14 mouse cellular contexts compared by ENCODE assay signal in the genomic region with DNA sequence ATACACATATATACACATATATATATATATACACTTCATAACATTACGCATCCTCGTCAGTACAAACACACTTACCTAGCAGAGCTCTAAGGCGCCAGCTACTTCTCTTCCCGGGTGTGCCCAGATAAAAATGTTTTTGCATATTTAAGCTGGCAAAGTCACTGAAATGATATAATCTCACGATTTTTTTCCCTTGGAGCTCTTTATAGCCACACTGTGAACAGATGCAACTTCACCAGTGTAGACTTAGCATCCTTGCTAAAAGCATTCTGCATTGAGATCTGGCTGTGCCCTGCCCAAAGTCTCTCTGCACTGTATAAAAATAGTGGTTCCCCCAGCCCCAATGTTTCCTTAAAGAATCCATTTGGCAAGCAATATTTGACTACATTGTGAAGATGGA.
"Had no signal": no experiment of that assay in that cellular context is flagged by ENCODE, and none has a peak within 500 bp of the region (broad histone marks: within the 10 kb centered on the region; RNA-seq: fewer than 3 reads in every experiment).

No protein-coding gene starts in this region.

- H3K36me3 ChIP-seq: limb, embryonic 10.5 days; liver, embryonic 15.5 days; midbrain, embryonic 13.5 days had no signal

- DNase-seq: kidney, adult 11 months; kidney, adult 9 months; kidney, postnatal 36 days; layer of hippocampus, postnatal 36 days; lung, adult 2 months; lung, postnatal 36 days; thymus, postnatal 4 days had no signal

- H3K4me2 ChIP-seq: liver, embryonic 11.5 days; liver, embryonic 15.5 days; midbrain, embryonic 13.5 days had no signal

- H3K4me1 ChIP-seq: liver, embryonic 15.5 days had no signal

- H3K9ac ChIP-seq: liver, embryonic 15.5 days; midbrain, embryonic 13.5 days had no signal

- H3K4me3 ChIP-seq: layer of hippocampus, adult 2 months; limb, embryonic 10.5 days; liver, embryonic 15.5 days; midbrain, embryonic 13.5 days had no signal

- H3K9me3 ChIP-seq: limb, embryonic 10.5 days; liver, embryonic 15.5 days; midbrain, embryonic 13.5 days had no signal

- H3K27ac ChIP-seq: kidney, postnatal 0 days; layer of hippocampus, adult 2 months; limb, embryonic 10.5 days; liver, embryonic 15.5 days; midbrain, embryonic 13.5 days had no signal

- ATAC-seq: lung, postnatal 0 days had no signal

- H3K27me3 ChIP-seq: liver, embryonic 15.5 days; midbrain, embryonic 13.5 days had no signal
